Comparison of ENCODE assay signal across 10 mouse cellular contexts in genomic region chr8:84715893-84716468, GRCm38 (mm10). TPM values are rescaled to one million over a fixed set of nuclear protein-coding genes. Genes with fewer than 3 reads are reported as not detected.
A peak's percentile ranks its signal among the peaks of the same experiment; 100 is the strongest.
DNase-seq lines count a peak whose midpoint lies in the region; ATAC-seq lines count a peak whose summit lies in the region.
"Had no signal": no experiment of that assay in that cellular context is flagged by ENCODE, and none has a peak within 500 bp of the region (broad histone marks: within the 10 kb centered on the region; RNA-seq: fewer than 3 reads in every experiment).

No protein-coding gene starts in this region.

- peaks cover 17% of the 10 kb centered on the region for H3K27me3 ChIP-seq in heart, embryonic 14.5 days (ENCODE audit: control insufficient read depth, insufficient read depth, low read length)
- peaks cover 41% of the 10 kb centered on the region for H3K27me3 ChIP-seq in embryonic facial prominence, embryonic 12.5 days
- H3K27me3 ChIP-seq in hindbrain, embryonic 15.5 days = peaks cover 13% of the 10 kb centered on the region
- peaks cover 92% of the 10 kb centered on the region for H3K27me3 ChIP-seq in midbrain, embryonic 12.5 days

- ATAC-seq in heart, embryonic 14.5 days (ENCODE audit: insufficient number of reproducible peaks, insufficient read depth, low FRiP score, low read depth) = no peak
- ATAC-seq in embryonic facial prominence, embryonic 12.5 days (ENCODE audit: insufficient number of reproducible peaks, insufficient read depth, low FRiP score, low TSS enrichment) = no peak
- no peak for ATAC-seq in hindbrain, embryonic 15.5 days (ENCODE audit: low FRiP score, low read depth)
- ATAC-seq in midbrain, embryonic 12.5 days (ENCODE audit: low FRiP score, low read depth) = no peak
- ATAC-seq: inflammation-experienced regulatory T-cells, adult 6 months had no signal

- no peak overlapping the region for H3K27ac ChIP-seq in heart, embryonic 14.5 days (replicated peaks in 1 of 2; ENCODE audit: control insufficient read depth in 1 of 2, insufficient read depth in 1 of 2, low read depth in 2 of 2, low read length in 2 of 2)
- peak overlapping the region; percentile 52 for H3K27ac ChIP-seq in embryonic facial prominence, embryonic 12.5 days
- H3K27ac ChIP-seq in hindbrain, embryonic 15.5 days (replicated peaks) = peak overlapping the region; percentile 61
- H3K27ac ChIP-seq in midbrain, embryonic 12.5 days (replicated peaks) = no peak overlapping the region; the same call in 1 of the 2 replicates

- H3K4me1 ChIP-seq in heart, embryonic 14.5 days (ENCODE audit: control insufficient read depth in 2 of 2, insufficient read depth in 2 of 2, low read length in 2 of 2) = peaks cover 32 to 42% of the 10 kb centered on the region in 2 experiments
- peaks cover 56% of the 10 kb centered on the region for H3K4me1 ChIP-seq in embryonic facial prominence, embryonic 12.5 days
- peaks cover 48% of the 10 kb centered on the region for H3K4me1 ChIP-seq in hindbrain, embryonic 15.5 days (replicated peaks)
- peaks cover 53% of the 10 kb centered on the region for H3K4me1 ChIP-seq in midbrain, embryonic 12.5 days

- H3K36me3 ChIP-seq in heart, embryonic 14.5 days (ENCODE audit: control insufficient read depth, insufficient read depth, low read length) = peaks cover 39% of the 10 kb centered on the region
- peaks cover 33% of the 10 kb centered on the region for H3K36me3 ChIP-seq in embryonic facial prominence, embryonic 12.5 days
- H3K36me3 ChIP-seq in hindbrain, embryonic 15.5 days = no peaks in the 10 kb centered on the region
- no peaks in the 10 kb centered on the region for H3K36me3 ChIP-seq in midbrain, embryonic 12.5 days

- H3K4me2 ChIP-seq in heart, embryonic 14.5 days (ENCODE audit: low read length) = peak overlapping the region; percentile 24
- peak overlapping the region; percentile 19; the same call in 1 of the 2 replicates for H3K4me2 ChIP-seq in embryonic facial prominence, embryonic 12.5 days (replicated peaks)
- peak overlapping the region; percentile 41 for H3K4me2 ChIP-seq in hindbrain, embryonic 15.5 days
- H3K4me2 ChIP-seq in midbrain, embryonic 12.5 days (replicated peaks) = peak overlapping the region; percentile 37
- H3K4me2 ChIP-seq: lung, embryonic 14.5 days had no signal

- no peaks in the 10 kb centered on the region for H3K9me3 ChIP-seq in heart, embryonic 14.5 days (ENCODE audit: control insufficient read depth, low read length)
- H3K9me3 ChIP-seq in embryonic facial prominence, embryonic 12.5 days = no peaks in the 10 kb centered on the region
- no peaks in the 10 kb centered on the region for H3K9me3 ChIP-seq in hindbrain, embryonic 15.5 days
- H3K9me3 ChIP-seq in midbrain, embryonic 12.5 days = no peaks in the 10 kb centered on the region

- DNase-seq in heart, postnatal 36 days = no peak
- no peak for DNase-seq in layer of hippocampus, adult 18-20 months (ENCODE audit: low spot score in 2 of 2)
- DNase-seq in lung, postnatal 25 days (ENCODE audit: low spot score) = no peak
- DNase-seq in gastrocnemius, postnatal 4 days (ENCODE audit: low spot score in 2 of 2) = no peak
- DNase-seq: lung, embryonic 14.5 days had no signal

- H3K9ac ChIP-seq in heart, embryonic 14.5 days (ENCODE audit: low read length) = peak overlapping the region; percentile 21; the same call in 1 of the 2 replicates
- peak overlapping the region; percentile 11; the same call in 1 of the 2 replicates for H3K9ac ChIP-seq in embryonic facial prominence, embryonic 12.5 days
- 0 out of 2 replicates have a peak overlapping the region, but pooled peaks have one; percentile 2 for H3K9ac ChIP-seq in hindbrain, embryonic 15.5 days
- H3K9ac ChIP-seq in midbrain, embryonic 12.5 days (replicated peaks) = peak overlapping the region; percentile 51; the same call in 1 of the 2 replicates
- H3K9ac ChIP-seq: lung, embryonic 14.5 days had no signal

- intact Hi-C loops in heart, postnatal 36 days (cut with DNase I) = no loop called here

- WGBS in heart, embryonic 14.5 days = 17% methylated on average over 27 of the region's 27 CpGs
- WGBS in embryonic facial prominence, embryonic 12.5 days = 6% methylated on average over 27 of the region's 27 CpGs
- 7% methylated on average over 27 of the region's 27 CpGs for WGBS in hindbrain, embryonic 15.5 days
- 5% methylated on average over 27 of the region's 27 CpGs for WGBS in midbrain, embryonic 12.5 days

- no peak overlapping the region for H3K4me3 ChIP-seq in heart, embryonic 14.5 days (ENCODE audit: control insufficient read depth in 1 of 2, insufficient read depth in 1 of 2, low read depth in 1 of 2, low read length in 2 of 2)
- H3K4me3 ChIP-seq in embryonic facial prominence, embryonic 12.5 days = no peak overlapping the region
- 0 out of 2 replicates have a peak overlapping the region, but pooled peaks have one; percentile 2 for H3K4me3 ChIP-seq in hindbrain, embryonic 15.5 days
- peak overlapping the region; percentile 10; the same call in 1 of the 2 replicates for H3K4me3 ChIP-seq in midbrain, embryonic 12.5 days

RNA-seq across cellular contexts. Expression of gene G430095P16Rik, which starts 6.8 kb away (rescaled TPM):
- 5.2 and 5.9 TPM in 2 replicates for polyA plus RNA-seq in heart, embryonic 14.5 days (2014; fragmentation: Nextera tagmentation; extraction: Ambion mirVana)
- total RNA-seq in heart, postnatal 36 days (2021) = under 1 TPM in 1 of 2 experiments, not detected in 1; 0.44 TPM
- 7.1 and 7.4 TPM in 2 replicates for polyA plus RNA-seq in embryonic facial prominence, embryonic 12.5 days (2016; fragmentation: Nextera tagmentation; extraction: Ambion mirVana)
- 1.2 and 1.7 TPM in 2 replicates for polyA plus RNA-seq in hindbrain, embryonic 15.5 days (2015; fragmentation: Nextera tagmentation; extraction: Ambion mirVana)
- 2.0 and 2.4 TPM in 2 replicates for polyA plus RNA-seq in midbrain, embryonic 12.5 days (2016; fragmentation: Nextera tagmentation; extraction: Ambion mirVana)
- total RNA-seq in layer of hippocampus, adult 18-20 months (2021) = not detected
- 10 to 100 TPM in 1 of 2 experiments, 1 to 10 TPM in 1; 7.8 to 10.2 TPM for total RNA-seq in gastrocnemius, postnatal 4 days (2021)

RNA-seq across cellular contexts. Expression of gene Lyl1, which starts 14.7 kb away (rescaled TPM):
- polyA plus RNA-seq in heart, embryonic 14.5 days (2014; fragmentation: Nextera tagmentation; extraction: Ambion mirVana) = 12.1 and 13.7 TPM in 2 replicates
- 1 to 10 TPM; 5.4 to 5.7 TPM for total RNA-seq in heart, postnatal 36 days (2021)
- polyA plus RNA-seq in embryonic facial prominence, embryonic 12.5 days (2016; fragmentation: Nextera tagmentation; extraction: Ambion mirVana) = 4.9 and 5.0 TPM in 2 replicates
- polyA plus RNA-seq in hindbrain, embryonic 15.5 days (2015; fragmentation: Nextera tagmentation; extraction: Ambion mirVana) = 3.1 and 3.6 TPM in 2 replicates
- polyA plus RNA-seq in midbrain, embryonic 12.5 days (2016; fragmentation: Nextera tagmentation; extraction: Ambion mirVana) = 3.5 and 5.6 TPM in 2 replicates
- 1 to 10 TPM; 2.0 to 2.2 TPM for total RNA-seq in layer of hippocampus, adult 18-20 months (2021)
- total RNA-seq in gastrocnemius, postnatal 4 days (2021) = 1 to 10 TPM; 6.0 to 7.1 TPM

RNA-seq across cellular contexts. Expression of gene Nacc1, which starts 28.3 kb away (rescaled TPM):
- 15.1 and 17.4 TPM in 2 replicates for polyA plus RNA-seq in heart, embryonic 14.5 days (2014; fragmentation: Nextera tagmentation; extraction: Ambion mirVana)
- 10 to 100 TPM; 27.3 to 30.1 TPM for total RNA-seq in heart, postnatal 36 days (2021)
- 19.4 and 20.8 TPM in 2 replicates for polyA plus RNA-seq in embryonic facial prominence, embryonic 12.5 days (2016; fragmentation: Nextera tagmentation; extraction: Ambion mirVana)
- polyA plus RNA-seq in hindbrain, embryonic 15.5 days (2015; fragmentation: Nextera tagmentation; extraction: Ambion mirVana) = 13.6 and 16.1 TPM in 2 replicates
- polyA plus RNA-seq in midbrain, embryonic 12.5 days (2016; fragmentation: Nextera tagmentation; extraction: Ambion mirVana) = 20.8 and 25.0 TPM in 2 replicates
- total RNA-seq in layer of hippocampus, adult 18-20 months (2021) = 10 to 100 TPM; 94.8 to 95.5 TPM
- 10 to 100 TPM; 44.9 to 45.6 TPM for total RNA-seq in gastrocnemius, postnatal 4 days (2021)

RNA-seq across cellular contexts. Expression of gene Trmt1, which starts 29.9 kb away (rescaled TPM):
- polyA plus RNA-seq in heart, embryonic 14.5 days (2014; fragmentation: Nextera tagmentation; extraction: Ambion mirVana) = 46.1 and 50.0 TPM in 2 replicates
- total RNA-seq in heart, postnatal 36 days (2021) = 10 to 100 TPM; 36.1 to 39.2 TPM
- 71.2 and 73.6 TPM in 2 replicates for polyA plus RNA-seq in embryonic facial prominence, embryonic 12.5 days (2016; fragmentation: Nextera tagmentation; extraction: Ambion mirVana)
- 62.5 and 65.9 TPM in 2 replicates for polyA plus RNA-seq in hindbrain, embryonic 15.5 days (2015; fragmentation: Nextera tagmentation; extraction: Ambion mirVana)
- 53.6 and 58.8 TPM in 2 replicates for polyA plus RNA-seq in midbrain, embryonic 12.5 days (2016; fragmentation: Nextera tagmentation; extraction: Ambion mirVana)
- 100 to 1,000 TPM in 1 of 2 experiments, 10 to 100 TPM in 1; 96.9 to 108 TPM for total RNA-seq in layer of hippocampus, adult 18-20 months (2021)
- 10 to 100 TPM; 50.5 to 53.8 TPM for total RNA-seq in gastrocnemius, postnatal 4 days (2021)

RNA-seq across cellular contexts. Expression of gene Ier2, which starts 53.3 kb away (rescaled TPM):
- polyA plus RNA-seq in heart, embryonic 14.5 days (2014; fragmentation: Nextera tagmentation; extraction: Ambion mirVana) = 36.4 and 43.8 TPM in 2 replicates
- 10 to 100 TPM; 12.6 to 16.5 TPM for total RNA-seq in heart, postnatal 36 days (2021)
- 94.5 and 97.0 TPM in 2 replicates for polyA plus RNA-seq in embryonic facial prominence, embryonic 12.5 days (2016; fragmentation: Nextera tagmentation; extraction: Ambion mirVana)
- polyA plus RNA-seq in hindbrain, embryonic 15.5 days (2015; fragmentation: Nextera tagmentation; extraction: Ambion mirVana) = 18.8 and 24.5 TPM in 2 replicates
- 47.1 and 47.4 TPM in 2 replicates for polyA plus RNA-seq in midbrain, embryonic 12.5 days (2016; fragmentation: Nextera tagmentation; extraction: Ambion mirVana)
- 10 to 100 TPM in 1 of 2 experiments, 1 to 10 TPM in 1; 6.2 to 10.0 TPM for total RNA-seq in layer of hippocampus, adult 18-20 months (2021)
- total RNA-seq in gastrocnemius, postnatal 4 days (2021) = 10 to 100 TPM; 21.5 to 26.1 TPM

Comparison
In these comparisons a context has a peak if more than half of its experiments do, and no peak if none do; other contexts are left out.
1. H3K27ac ChIP-seq: peak in embryonic facial prominence, embryonic 12.5 days (single experiment) and hindbrain, embryonic 15.5 days (single experiment); none in heart, embryonic 14.5 days (0 of 2) and midbrain, embryonic 12.5 days (single experiment).
2. H3K4me3 ChIP-seq: peak in hindbrain, embryonic 15.5 days (single experiment) and midbrain, embryonic 12.5 days (single experiment); none in heart, embryonic 14.5 days (0 of 2) and embryonic facial prominence, embryonic 12.5 days (single experiment).
3. Peak in every context shown above with its lines, with median percentiles within 50 percentile points of each other: H3K4me2 ChIP-seq and H3K9ac ChIP-seq.